Mouse (Mus musculus) embryo, embryonic 10.5 days (tissue): ENCODE data around the gene 1700030K09Rik.

Experiments
- DNase-seq: peaks from one replicate; pipeline ENCODE4 v3.0.0-alpha.2; 2015; ENCODE audit warnings: low spot score

1700030K09Rik gene

DNA sequence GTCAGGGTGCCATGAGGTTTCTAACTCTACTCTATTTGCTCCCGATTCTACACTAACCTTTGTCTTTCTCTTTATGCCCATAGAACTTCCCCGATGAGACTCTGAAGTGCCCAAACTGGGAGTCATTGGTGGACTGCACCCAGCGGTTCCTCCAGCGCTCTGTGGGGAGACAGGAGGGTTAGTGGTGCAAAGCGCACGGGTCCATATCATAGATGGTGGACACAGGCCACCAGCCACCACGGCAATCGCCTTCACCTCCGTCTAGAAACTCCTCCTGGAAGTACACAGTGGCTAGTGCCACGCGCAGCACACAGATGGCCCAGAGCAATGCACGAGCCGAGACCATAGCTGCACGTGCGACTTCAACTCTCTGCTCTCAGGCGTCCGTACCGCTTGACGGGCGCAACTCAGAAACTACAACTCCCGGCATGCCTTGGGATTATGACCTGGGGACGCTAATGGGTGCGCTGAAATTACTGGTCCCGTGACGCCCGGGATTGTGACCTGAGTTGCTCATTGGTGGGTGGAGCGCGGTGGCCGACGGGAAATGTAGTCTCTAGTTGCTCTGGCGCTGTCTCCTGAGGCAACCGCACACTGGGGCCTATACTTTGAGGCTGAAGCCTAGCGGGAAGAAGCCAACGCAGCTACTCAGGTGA is at the start of gene 1700030K09Rik, which contains the start of gene Calr3:
1700030K09Rik (plus strand) TSS at position 543 of the 656 bp plus-strand sequence.
Calr3 (minus strand) TSS at position 533 of the 656 bp plus-strand sequence.
- DNase-seq = peak; percentile 99

DNA sequence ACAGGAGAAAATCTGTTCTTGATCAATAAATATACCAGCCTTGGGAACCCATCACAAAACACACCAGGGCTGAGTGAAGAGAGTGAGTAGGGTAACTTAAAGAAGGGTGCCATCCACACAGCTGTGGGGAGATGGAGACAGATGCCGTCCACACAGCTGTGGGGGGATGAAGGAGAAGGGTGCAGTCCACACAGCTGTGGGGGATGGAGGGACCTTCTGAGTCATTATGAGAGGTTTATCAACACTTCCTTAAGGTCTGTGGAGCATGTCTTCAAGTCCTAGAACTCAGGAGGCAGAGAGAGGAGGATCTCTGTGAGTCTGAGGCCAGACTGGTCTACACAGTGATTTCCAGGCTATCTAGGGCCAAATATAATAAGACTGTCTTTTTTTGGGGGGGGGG is 42.3 kb upstream of the 1700030K09Rik start:
- no peak for DNase-seq

DNA sequence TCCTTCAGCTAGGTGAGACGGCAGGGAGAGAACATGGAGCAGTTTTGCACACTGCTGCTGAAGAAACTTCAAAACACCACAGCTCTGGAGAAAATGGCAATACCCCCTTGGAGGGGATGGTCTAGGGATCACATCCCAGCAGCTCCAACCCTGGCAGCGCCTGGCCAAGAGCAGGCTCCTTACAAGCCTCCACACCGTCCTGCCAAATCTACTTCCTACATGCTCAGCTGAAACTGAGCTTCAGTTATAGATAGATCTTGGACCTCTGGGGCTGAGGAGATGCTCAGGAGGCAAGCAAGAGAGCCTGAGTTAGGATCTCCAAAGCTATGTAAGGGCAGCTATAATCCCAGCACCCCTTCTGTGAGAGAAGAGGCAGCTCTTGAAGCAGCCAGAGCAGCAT is 40.7 kb upstream of the 1700030K09Rik start:
- no peak for DNase-seq

DNA sequence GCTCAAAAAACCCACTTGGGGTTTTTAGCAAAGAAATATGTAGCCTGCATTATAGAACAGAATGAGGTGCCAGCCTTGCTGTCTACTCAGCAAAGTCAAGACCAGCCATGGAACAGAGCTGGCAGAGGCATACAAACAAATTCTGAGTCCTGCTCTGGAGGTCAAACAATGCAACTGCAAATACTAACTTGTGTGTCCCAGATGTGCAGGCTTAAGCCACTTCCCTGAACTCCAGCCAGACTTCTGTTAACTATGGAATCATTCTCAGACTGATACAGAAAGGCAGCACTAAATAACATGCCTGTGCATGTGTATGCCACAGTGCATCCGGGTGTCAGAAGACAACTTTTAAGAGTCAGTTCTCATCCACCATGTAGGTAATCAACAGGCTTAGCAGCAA is 35.8 kb upstream of the 1700030K09Rik start:
- no peak for DNase-seq

DNA sequence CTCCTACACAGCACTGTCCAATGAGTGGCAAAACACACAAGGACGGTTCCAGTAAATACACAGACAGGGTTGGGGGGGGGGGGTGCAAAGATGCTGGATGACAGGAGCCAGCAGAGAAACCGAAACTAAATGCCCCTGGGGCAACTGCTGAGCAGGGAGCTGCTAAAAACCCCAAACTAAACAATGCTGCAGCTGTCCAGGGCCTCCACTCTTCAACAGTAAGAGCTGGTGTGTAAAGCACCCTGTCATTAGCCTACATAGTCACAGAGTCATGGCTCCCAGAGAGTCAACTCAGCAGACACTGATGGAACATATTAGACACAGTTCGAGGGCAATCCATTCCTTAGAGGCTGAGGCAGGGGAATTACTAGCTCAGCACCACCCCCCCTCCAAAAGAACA is 34.2 kb upstream of the 1700030K09Rik start:
- no peak for DNase-seq

DNA sequence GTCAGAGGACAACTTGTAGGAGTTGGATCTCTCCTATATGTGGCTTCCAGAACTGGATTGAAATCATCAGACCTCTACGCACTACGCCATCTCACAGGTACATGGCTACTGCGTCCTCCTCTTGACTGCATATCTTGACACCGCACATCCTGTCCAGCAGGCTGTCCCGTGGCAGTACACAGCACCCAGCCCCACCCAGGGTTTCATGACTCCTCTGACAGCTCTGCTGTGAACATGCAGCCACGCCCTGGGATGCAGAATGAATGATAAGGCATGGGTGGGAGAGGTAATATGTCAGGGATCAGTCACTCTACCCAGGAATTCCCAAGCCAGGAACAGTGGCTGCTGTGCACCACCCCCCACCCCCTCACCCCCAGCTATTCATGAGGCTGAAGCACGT is 29.8 kb upstream of the 1700030K09Rik start:
- no peak for DNase-seq

DNA sequence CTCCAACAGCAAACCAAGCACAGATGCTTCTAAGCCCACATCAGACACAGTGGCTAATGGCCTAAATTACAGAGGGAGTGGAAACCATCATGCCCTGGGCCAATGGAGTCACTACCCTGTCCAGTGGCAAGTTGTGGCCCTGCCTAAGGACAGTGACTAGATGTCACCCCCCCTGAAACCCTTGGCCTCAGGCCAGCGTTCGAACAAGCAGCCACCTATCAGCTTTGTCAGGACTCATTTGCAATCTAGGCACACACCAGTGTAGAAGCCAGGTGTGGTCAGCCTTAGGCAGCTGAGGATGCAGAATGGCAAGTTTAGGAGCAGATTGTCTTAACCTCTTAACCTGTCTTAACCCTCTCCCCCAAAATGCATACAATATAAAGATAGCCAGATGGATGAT is 28.4 kb upstream of the 1700030K09Rik start:
- DNase-seq = no peak

DNA sequence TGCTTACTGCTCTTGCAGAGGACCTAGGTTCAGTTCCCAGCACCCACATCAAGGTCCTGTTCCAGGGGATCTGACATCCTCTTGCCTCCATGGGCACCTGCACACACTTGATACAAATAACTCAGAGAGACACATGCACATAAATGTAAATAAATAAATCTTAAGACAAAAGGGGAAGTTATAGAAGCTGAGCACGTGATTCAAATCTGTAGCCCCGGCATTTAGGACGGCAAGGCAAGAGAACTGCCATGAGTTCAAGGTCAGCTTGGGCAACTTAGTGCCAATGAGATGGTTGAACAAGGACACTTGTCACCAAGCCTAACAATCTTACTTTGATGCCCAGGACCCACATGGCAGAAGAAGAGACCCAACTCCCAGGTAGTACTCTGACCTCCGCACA is 25.6 kb upstream of the 1700030K09Rik start:
- DNase-seq = no peak

DNA sequence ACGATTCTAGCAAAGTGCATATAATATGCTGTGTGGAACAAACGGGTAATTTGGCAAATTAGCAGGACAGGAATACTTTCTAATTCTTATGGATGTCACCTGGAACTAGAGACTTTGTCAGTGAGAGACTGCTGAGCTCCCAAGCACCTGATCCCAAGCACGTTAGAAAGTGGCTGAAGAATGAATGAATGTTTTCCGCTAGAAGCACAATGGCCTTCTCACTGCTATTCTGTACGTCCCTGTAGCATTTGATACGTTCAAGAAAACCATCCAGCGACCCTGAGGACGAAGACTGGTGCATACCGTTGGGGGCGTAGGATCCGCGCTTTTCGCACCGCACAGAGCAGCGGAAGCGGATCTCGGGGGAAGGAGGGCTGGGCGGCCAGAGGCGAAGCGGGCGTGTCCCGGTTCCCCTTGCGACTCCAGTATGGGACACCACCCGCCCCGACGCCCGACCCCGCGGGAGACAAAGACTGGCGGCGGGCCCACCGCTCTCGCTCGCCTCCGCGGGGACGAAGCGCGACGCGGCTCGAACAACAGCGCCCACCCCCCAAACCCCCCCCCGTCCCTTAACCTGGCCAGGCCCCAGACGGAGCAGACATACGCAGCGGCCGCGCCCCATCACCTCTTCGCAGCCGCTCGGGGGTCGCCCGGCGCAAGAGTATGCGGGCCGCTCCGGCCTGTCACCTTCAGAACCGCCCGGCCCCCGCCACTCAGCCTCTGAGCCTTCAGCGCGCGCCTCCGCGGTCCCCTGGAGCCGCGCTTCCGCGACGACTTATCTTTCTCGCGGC is 22.9 kb upstream of the 1700030K09Rik start:
- peak; percentile 55 for DNase-seq

DNA sequence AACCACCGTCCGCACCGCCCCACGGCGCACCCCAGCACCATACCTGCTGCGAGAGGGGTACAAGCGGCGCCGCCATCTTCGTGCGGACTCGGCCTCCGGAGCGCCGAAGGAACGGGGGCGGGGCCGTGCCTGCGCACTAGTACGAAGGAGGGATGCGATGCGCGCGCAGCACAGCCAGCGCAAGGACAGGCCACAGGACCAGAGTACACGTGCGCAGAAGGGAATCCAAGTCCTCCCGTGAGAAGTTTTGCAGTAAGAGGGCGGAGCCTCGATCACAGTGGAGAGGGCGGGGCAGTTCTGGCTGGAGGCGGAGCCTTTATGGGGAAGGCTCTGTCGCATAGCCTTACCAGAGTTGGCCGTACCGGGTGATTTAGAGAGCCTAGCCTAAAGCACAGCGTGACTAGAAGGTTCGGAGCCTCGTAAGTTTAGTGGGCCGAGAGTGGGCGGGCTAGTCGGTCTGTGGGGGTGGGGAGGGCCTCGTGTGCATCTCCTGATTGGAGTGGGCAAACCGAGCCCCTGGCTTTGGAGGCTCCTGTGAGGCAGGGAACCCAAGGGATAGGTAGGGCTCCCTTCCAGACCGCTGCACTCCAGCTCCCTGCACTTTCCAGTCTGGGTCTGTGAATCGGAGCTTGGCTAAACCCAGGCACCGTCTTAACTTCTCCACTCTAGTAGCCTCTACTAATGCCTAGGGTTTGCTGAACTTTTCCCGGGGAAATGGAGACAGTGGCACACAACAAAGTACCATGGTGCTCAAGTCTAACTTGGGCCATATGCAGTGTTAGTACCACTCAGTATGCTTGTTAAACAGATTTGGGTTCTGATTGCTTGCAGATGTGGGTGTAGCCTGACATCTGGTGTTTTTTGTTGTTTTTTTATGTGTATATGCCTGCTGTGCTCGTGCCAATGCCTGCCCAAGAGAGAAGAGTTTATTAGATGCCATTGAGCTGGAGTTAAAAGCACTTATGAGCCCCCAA is 22.0 kb upstream of the 1700030K09Rik start, which contains the start of gene Eps15l1:
Eps15l1 (minus strand) TSS at position 99 of the 974 bp plus-strand sequence.
- DNase-seq = peak; percentile 99

DNA sequence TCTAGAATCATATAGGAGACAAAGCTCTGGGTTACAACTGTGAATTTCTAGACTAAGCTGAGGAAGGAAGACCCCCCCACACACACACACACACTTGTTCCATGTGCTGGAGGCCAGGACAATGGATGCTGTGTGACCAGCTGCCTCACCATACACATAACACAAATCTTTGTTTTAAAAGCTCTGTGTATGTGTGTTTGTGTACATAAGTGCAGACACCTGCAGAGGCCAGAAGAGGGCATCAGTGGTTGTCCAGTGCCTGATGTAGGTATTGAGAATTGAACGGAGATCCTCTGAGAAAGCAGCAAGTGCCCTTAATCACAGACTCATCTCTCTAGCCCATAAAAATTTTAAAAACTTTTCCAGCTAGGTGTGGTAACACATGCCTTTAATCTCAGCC is 20.8 kb upstream of the 1700030K09Rik start:
- DNase-seq = peak; percentile 23

DNA sequence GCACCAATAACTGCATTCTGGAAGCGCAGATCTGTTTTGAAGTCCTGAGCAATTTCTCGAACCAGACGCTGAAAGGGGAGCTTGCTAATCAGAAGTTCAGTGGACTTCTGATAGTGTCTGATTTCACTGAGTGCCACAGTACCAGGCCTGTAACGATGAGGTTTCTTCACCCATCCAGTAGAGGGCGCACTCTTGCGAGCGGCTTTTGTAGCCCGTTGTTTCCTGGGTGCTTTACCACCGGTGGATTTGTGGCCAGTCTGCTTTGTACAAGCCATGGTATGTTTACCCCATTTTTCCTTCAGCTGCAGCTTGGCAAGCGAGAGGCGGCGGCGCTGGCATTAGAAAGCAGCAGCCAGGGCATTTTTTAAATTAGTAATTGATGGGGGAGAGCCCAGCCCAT is 14.0 kb upstream of the 1700030K09Rik start:
- DNase-seq = peak; percentile 24

DNA sequence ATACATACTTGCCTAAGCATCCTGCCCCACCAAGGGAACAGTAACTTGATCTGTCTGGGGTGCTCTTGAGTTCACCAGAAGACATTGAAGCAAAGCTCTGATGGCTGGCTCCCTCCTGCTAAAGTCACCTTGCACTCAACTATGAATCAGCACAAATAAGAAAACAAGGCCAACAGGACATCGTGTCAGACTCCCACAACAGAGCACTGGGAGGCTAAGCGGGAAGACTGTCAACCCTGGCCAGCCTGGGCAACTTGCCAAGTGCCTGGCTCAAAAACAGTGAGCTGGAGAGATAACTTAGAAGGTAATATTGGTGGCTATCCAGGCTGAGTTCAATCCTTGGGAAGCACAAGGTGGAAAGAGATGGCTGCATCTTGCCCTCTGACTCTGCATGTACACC is 8.7 kb upstream of the 1700030K09Rik start:
- no peak for DNase-seq

DNA sequence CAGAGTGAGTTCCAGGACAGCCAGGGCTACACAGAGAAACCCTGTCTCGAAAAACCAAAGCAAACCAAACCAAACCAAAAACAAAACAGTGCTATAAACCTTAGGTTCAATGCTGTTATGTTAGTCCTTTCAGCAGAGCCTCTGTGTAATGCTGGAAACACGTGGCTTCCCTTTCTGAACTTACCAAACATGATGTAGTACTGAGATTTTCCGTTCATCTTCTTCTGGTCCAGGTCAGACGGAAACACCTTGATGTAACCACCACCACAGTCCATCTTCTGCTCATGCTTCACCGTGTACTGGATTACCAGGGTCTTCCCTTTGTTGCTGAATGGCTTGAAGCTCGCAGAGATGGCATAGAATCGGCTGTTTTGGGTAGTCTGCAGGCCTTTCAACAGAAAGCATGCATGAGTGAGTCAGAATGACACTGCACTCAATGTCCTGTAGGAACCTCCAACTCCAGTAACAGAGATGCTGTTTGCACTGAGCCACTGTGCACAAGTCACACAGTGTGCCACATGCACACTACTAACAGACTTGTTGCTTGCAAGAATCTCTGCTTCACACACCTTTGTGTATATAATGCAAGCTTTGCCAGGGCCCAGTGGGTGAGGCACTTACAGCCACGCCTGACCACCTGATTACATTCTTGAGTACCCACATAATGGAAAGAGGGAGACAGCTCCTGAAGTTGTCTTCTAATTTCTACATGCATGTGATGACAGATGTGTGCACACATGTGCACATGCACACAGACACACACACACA is 5.2 kb upstream of the 1700030K09Rik start:
- DNase-seq = no peak

DNA sequence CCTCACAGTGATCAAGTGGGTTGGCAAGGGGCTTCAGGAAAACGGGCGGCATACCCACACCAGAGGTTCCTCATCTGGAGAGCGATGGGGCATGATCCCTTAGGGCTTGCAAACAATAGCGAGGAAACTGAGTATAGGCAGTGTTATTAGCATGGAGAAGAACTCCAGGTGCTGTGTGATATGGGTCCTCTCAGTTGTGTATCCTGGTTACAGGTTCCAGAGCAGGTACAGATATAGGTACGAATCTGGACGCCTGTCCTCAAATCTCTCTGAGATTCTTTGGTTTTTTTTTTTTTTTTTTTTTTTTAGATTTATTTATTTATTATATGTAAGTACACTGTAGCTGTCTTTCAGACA is 292 bp downstream of the 1700030K09Rik start:
- no peak for DNase-seq

DNA sequence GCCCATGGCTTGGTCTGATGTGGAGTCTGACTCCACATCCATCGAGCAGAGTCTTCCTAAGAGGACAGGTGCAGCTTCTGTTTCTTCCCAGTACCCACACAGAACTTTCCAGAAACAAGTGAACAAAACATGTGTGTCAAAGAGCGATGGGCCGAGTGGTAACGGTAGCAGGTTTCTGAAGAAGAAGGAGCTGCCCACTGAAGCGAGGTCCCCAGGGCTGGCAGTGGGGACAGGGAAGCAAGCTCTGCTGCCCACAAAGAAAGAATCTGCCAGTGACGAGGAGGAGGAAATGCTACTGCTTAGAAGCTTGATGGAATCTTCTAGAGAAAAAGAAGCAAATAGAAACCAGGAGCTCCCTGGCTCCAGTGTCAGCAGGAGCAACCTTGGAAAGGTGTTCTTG is 1.4 kb downstream of the 1700030K09Rik start:
- DNase-seq = no peak

DNA sequence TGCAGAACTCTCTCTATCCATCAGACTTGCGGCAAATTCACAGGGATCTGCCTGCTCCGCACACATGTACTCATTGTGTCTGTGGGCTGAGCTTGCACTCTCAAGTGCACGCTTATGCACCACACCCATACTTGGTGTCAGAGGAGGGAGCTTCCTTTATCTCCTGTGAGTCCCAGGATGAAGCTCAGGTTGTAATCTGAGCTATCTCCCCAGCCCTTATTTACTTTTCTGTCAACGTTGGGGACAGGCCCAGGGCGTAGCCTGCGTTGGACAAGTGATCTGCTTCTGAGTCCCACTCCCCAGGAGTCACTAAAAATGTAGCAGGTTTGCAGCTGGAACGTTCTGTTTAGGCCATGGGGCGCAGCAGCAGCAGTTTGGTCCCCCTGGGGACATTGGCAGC is 7.8 kb downstream of the 1700030K09Rik start:
- DNase-seq = no peak

DNA sequence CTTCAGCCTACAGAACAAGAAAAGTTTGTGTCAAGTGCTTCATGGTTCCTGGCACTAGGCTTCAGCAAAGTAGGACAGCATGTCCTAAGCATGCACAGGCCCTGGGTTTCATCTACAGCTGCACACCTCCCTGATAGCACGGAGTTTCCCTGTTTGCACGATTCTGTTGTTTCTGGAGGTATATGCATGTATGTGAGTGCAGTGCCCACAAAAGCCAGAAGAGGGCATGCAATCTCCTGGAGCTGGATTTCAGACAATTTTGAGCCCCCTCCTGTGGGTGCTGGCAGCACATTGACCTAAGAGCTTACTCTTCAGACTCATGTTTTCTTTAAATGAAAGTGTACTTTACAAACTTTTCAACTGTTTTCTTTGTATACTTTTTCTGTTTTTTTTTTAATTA is 10.2 kb downstream of the 1700030K09Rik start:
- no peak for DNase-seq

DNA sequence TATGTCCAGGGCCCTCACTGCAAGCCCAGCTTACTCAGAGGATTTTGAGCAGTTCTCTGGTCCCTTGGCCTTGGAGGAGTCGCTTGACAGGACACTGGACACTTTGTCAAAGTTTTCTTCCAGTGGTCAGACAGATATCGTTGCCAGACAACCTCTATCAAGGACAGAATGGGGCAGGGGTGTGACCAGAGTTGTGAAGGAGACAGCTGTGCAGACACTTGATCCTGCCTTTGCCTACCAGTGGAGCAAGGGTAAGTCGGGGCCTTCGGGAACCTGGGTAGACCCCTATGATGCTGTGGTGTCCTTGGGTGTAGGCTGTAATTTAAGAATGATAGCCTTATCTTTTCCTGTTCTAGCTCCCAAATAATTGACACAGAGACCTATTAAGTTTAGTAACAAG is 11.6 kb downstream of the 1700030K09Rik start:
- no peak for DNase-seq

DNA sequence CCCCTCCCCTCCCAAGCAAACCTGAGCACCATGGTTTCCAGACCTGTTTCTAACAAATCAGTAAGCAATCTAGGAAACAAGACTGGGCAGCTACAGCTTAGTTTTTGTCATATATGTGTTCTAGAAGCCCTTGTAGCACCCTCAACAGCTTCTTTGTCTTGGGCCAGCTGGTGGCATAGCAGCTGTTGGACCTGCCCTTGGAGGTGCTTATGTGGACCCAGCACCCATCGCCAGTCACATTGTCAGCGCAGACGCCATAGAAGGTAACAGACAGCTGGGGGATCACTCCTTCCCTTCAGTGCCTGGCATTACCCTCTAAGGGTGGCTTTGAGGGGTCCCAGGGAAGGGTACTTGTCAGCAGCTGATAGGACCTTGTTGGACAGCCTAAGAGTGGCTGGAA is 14.1 kb downstream of the 1700030K09Rik start:
- DNase-seq = no peak

DNA sequence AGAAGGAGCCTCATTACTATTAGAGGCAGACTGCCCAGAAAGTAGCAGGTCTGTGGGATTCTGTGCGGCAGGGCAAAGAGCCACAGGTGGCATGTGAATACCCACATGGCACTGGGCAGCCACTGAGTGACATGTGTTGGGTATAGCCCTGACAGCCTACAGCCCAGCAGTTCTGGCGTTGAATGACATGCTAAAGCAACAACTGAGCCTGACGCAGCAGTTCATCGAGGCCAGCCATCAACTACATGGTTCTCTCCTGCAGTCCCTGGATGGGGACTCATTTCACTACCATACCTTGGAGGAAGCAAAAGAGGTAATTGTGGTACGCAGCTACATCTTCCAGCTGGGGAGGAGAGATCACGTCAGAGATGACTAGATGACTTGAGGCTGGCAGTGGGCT is 14.8 kb downstream of the 1700030K09Rik start:
- no peak for DNase-seq
